Mouse (Mus musculus) erythroid progenitor cell, adult 5-6 weeks (primary cell): Measurements from ENCODE around the gene Tuba1b. TPM values are rescaled to one million over a fixed set of nuclear protein-coding genes. Genes with fewer than 3 reads are reported as not detected.
A peak's percentile ranks its signal among the peaks of the same experiment; 100 is the strongest.
"Not testable (repeated sequence)": the region's sequence is repeated elsewhere in the genome, so short reads cannot be mapped to it uniquely, and the experiment has no call there.

Source experiments
- ATAC-seq: replicated peaks from 2 replicates; pipeline ENCODE4 v1.8.0; 2016; ENCODE audit warnings: moderate number of reproducible peaks, mild to moderate bottlenecking, moderate TSS enrichment, inconsistent platforms; ENCODE audit not compliant: poor library complexity, low FRiP score, severe bottlenecking
- total RNA-seq, 2 experiments: library from RNA; stranded (forward) in 1 of 2; stranded (reverse) in 1 of 2; fragments of 150-400 nt in 1 of 2; fragments of 186-747, 209-891 nt in 1 of 2; gene quantifications; 2 replicates each; pipeline versions ENCODE4 v1.2.3 to v1.2.4; 2015 to 2017; ENCODE audit warnings: low replicate concordance in 2 of 2

Gene Tuba1b
- total RNA-seq (2015; ENCODE audit: low replicate concordance): 2,503 and 2,754 TPM in 2 replicates
- total RNA-seq (2017; ENCODE audit: low replicate concordance): 632 and 670 TPM in 2 replicates

DNA sequence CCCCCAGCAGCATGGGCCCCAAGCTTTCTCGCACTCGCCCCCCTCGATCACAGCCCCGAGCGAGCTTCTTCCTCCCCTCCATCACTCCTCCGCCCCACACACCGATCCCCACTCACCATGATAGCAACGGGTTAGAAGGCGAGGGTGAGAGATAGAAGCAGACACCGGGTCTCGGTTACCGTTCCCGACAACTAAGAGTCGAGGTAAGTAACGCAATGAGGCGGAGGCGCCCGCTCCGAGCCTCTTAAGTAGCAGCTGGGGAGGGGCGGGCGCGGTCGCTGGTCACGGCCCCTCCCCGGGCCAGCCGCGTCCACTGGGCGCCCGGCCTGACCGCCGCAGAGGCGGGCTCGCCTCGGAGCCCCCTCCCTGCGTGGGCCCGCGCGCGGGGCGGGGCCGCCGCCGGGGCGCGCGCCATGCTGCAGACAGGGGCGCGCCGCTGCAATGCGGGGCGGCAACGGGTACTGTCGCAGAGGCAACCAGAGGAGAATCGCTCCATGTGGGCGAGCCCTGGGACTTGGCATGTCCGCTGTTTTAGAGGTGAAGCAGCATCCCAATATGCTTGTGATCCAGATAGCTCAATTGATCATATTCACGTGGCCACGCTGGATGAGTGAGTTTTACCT is at the start of gene Tuba1b:
Tuba1b (minus strand) TSS at position 349 of the 623 bp plus-strand sequence.
- peak; percentile 87 for ATAC-seq

GRCm38 (mm10) chr15:98983431-98984081 is 49.2 kb upstream of the Tuba1b start:
- ATAC-seq: no peak

DNA sequence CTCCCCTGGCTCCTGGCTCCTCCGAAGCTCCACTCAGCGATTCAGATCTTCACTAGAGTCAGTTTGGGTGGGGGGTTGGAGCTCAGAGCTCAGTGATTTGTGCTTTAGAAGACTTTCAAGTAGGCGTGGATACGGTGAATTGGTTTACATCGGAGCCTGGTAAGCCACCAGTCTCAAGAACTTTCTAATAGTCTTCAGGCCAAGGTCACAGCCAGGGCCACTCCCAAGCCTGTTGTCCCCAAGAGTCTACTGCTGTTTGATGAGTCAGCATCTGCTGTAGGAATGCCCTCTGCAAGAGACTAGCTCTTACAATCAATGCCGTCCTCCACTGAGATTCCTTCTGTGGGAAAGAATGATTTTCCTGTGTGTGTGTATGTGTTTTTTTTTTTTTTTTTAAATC is 47.7 kb upstream of the Tuba1b start:
- ATAC-seq: no peak

DNA sequence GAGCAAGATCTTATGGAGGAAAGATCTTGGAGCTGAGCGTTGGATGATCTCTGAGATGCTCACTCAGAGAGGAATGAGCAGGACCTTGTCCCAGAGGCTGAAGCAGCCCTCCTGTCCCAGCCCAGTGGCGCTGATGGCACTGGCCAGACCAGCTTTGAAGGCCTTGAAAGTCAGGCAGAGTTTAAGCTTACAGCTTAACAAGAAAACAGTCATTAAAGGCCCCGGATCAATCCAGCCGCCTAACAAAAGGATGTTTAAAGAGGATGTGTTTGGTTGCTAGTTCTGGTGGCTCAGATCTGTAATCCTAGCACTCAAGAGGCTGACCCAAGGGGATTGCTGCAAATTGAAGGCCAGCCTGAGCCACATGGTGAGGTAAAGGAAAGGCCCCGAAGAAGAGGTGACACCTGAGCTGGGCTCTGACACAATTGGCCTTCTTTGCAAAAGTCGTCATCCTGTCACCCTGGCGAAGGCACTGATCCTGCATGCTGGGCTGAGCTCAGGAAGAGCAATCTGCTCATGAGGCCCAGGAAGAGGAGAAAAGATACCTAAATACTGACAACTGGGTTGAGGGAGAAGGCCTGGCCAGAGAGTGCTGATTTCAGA is 45.7 kb upstream of the Tuba1b start:
- no peak for ATAC-seq

DNA sequence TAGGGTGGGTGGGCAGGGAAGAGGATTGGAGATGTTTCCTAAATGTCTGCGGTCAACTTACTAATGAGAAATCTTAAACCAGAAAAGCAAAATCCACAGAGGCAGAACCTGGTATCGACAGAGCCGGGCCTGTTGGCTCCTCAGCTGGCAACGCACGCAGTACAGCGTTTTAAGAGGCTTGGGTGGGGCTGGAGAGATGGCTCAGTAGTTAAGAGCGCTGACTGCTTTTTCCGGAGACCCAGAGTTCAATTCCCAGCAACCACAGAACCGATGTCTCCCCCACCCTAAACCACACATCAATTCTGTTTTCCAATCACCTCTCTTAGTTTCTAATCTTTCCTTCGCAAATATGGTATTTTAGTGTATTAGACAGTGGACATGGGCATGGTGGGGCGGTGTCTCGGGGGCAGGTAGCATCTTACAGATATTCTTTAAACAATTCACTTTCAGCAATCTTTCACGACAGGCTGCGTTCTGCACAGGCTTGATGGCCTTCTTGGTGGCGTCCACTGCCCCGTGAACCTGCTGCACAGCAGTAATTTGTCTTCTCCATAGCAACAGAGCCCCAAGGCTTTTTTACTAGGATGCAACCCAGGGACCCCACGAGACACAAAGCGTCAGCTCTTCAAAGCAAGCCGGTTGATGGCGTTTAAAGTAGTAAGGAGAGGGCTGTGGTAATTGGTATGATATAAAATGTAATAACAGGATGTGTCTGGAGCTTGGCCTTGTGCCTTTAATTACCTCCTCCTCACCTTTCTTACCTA is 44.2 kb upstream of the Tuba1b start:
- ATAC-seq: no peak

DNA sequence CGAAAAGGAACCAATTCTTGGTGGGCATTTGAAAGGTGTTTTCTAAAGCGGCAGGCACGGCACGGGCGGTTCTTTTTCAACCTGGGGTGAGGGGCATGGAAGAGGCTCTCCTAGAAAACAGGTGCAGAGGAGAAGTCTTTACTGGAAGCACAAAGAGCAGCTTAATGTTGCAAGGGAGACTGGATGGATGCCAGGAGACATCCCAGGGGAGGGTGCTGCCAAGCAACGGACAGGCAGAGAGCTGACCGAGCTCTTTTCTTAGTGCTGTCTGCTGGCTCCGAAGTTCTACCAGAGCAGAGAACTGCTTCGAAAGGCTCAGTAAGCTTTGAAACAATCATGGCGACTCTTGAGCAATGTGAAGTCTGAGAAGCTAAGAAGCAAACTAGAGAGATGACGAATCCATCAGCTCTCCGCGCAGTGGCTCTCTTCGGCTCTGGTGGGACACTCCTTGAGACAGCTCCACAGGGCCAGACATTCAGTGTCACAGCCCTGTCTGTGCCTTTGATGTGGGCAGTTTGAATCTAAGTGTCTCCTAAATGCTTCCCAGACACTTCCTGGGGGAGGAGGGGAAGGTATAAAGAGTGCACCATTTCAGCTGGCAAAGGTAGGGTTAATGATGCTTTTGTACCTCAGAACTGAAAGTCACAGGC is 43.5 kb upstream of the Tuba1b start:
- ATAC-seq: no peak

- no peak for ATAC-seq
Measured at GRCm38 (mm10) chr15:98976763-98977758, 42.7 kb upstream of the Tuba1b start.

DNA sequence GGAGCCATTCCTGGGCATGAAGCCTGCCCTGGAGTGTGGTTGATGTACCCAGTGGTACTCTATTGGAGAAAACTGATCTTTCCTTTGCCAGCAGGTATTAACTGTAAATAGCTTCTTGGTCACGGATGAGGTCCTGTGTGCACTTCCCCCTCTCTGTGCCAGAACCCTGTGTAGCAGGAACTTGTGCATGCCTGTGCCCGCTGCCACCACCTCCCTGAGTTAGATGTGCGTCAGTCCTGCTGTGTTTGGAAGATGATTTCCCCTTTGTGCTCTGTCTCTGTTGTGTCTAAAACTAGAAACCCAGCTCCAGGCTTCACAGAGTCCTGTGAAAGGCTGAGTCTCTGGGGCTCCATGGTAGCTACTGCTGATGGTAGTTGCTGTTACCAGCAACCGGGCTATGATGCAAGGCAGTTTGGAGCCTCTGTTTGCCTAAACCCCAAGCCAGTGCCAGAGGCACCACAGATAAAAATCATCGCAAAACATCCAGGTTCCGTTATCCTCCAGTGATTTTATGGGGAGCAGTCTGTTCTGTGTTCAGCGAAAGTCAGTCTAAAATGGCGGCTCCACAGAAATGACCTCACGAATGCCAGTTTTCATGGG is 38.8 kb upstream of the Tuba1b start:
- ATAC-seq: no peak

GRCm38 (mm10) chr15:98971576-98972320 is 37.4 kb upstream of the Tuba1b start:
- not testable (repeated sequence) for ATAC-seq

DNA sequence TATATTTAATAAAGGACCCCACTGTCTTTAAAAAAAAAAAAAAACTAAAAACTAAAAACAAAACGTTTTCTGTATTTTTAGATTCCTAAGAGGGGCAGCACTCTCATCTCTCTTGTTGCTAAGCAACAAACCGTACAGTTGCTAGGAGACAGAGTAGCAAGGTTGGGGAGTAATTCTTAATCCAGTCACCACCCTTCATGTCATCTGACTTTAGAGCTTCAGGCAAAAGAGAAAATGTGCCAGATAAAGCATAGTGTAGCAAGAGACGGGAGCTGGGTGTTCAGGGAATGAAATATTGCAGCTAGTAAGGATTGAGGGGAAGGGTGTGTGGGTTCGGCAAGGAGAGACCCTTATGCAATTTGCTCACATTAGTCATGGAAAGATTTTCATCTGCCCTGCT is 36.7 kb upstream of the Tuba1b start:
- ATAC-seq: no peak

- no peak for ATAC-seq
Measured at GRCm38 (mm10) chr15:98969372-98970101, 35.2 kb upstream of the Tuba1b start.

- ATAC-seq: no peak
Measured at GRCm38 (mm10) chr15:98968701-98969371, 34.5 kb upstream of the Tuba1b start.

GRCm38 (mm10) chr15:98959531-98959930 is 25.2 kb upstream of the Tuba1b start:
- no peak for ATAC-seq

DNA sequence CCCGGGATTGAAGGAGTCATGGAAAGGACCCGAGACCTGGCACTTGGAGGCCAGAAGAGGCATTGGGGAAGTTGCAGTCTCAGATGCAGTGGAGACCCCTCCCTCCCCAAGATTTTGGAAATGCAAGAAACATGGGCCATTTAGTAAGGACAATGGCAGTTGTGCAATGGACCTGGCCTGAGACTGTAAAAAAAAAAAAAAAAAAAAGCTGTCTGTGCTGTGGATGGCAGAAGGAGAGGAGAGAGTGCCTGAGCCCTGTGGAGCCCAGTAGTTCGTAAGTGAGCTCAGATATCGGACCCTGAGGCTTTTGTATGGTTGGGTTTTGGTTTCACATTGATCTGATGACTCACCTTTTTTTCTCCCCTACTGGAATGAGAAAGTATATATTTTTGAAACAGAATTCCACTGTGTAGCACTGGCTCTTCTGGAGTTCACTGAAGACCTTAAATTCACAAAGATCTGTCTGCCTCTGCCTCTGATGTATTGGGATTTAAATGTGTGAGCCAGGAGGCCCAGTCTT is 24.6 kb upstream of the Tuba1b start:
- ATAC-seq: no peak

- ATAC-seq: no peak
Measured at GRCm38 (mm10) chr15:98957475-98957874, 23.1 kb upstream of the Tuba1b start.

- ATAC-seq: no peak
Measured at GRCm38 (mm10) chr15:98956000-98956399, 21.6 kb upstream of the Tuba1b start.
